Mouse (Mus musculus) Patski (cell line): ENCODE measurements around the gene Hid1. TPM values are rescaled to one million over a fixed set of nuclear protein-coding genes. Genes with fewer than 3 reads are reported as not detected.
A peak's percentile ranks its signal among the peaks of the same experiment; 100 is the strongest.

ENCODE experiments used
- ATAC-seq: fragments of 100-300 bp; one replicate; pipeline ENCODE4 v1.8.0; 2021
- CTCF ChIA-PET: fragments of 350-600 bp; sonication (Branson Sonifier 250); formaldehyde crosslinking; loops from one replicate; lab custom pipeline; 2022; ENCODE audit warnings: inconsistent platforms; lab: Charles Lee
- POLR2A ChIA-PET: fragments of 350-600 bp; sonication (Branson Sonifier 250); formaldehyde crosslinking; loops from one replicate; lab custom pipeline; 2022; ENCODE audit warnings: antibody characterized with exemption, inconsistent platforms; lab: Charles Lee
- DNase-seq: peaks from one replicate; pipeline ENCODE4 v3.0.0-alpha.2; 2011; ENCODE audit warnings: low read depth, low spot score
- H3K27me3 ChIP-seq: fragments of 371-371 bp; one replicate; pipeline ENCODE4 v1.5.1; 2021
- CTCF ChIP-seq: fragments of 100-300 bp; IDR thresholded peaks from one replicate; pipeline ENCODE4 v1.5.1; 2021
- in situ Hi-C: fragments of 300-500 bp; cut with MboI; formaldehyde crosslinking; loops from 3 replicates; pipeline ENCODE4 v1.11.1; 2018; ENCODE audit warnings: low pct_unique_long_range_greater_than_20kb, mixed read lengths
- polyA plus RNA-seq: library from polyadenylated mRNA; unstranded; gene quantifications from one replicate; pipeline ENCODE4 v1.2.3, GENCODE M21; 2021

Hid1 gene
- polyA plus RNA-seq, 1 experiment from 2014 or later = 15.3 TPM

- no peak for TF ChIP-seq CTCF
- ATAC-seq (no peak), DNase-seq (no peak)
- H3K27me3 ChIP-seq = no peaks in the 10 kb centered on the region
- in situ Hi-C loops = no loop called here
- ChIA-PET POLR2A (no interaction called here), CTCF (interaction anchor here (1.7 kb wide), 1 partner anchor 9 kb away, joined by 3 read pairs; no protein-coding TSS in a partner anchor)
Measured at GRCm38 (mm10) chr11:115377254-115377653, 9.7 kb upstream of the Hid1 start.

DNA sequence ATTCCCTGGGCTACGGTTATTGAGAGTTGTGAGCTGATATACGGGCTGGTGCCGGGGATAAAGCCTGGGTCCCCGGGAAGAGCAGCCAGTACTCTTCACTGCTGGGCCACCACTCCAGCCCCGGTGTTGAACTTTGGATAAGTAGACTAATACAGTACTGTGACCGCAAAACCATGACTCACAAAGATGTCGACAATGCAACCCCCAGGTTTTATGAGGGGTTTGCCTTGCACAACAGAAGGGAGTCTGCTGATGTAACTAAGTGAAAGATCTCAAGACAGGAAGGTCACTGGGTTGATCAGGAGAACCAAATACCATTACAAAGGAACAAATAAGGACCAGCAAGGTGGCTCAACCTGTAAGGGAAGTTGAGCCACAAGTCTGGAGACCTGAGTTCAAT, 9.2 kb upstream of the Hid1 start:
- ATAC-seq = no peak
- ChIA-PET CTCF (no interaction called here), POLR2A (interaction anchor here (0.9 kb wide), 1 partner anchor 9 kb away, joined by 3 read pairs; no protein-coding TSS in a partner anchor)
- no peak for DNase-seq
- TF ChIP-seq CTCF = no peak
- in situ Hi-C loops = no loop called here
- H3K27me3 ChIP-seq = no peaks in the 10 kb centered on the region

GRCm38 (mm10) chr11:115374695-115375425, 7.3 kb upstream of the Hid1 start:
- ChIA-PET POLR2A (no interaction called here), CTCF (interaction anchor here (1.2 to 1.3 kb wide), 2 partner anchors 9 to 21 kb away, joined by 3 read pairs; no protein-coding TSS in a partner anchor)
- peaks cover 7% of the 10 kb centered on the region for H3K27me3 ChIP-seq
- TF ChIP-seq CTCF = no peak
- in situ Hi-C loops = no loop called here
- no peak for DNase-seq
- peak; percentile 4 for ATAC-seq

GRCm38 (mm10) chr11:115373805-115374694, 6.5 kb upstream of the Hid1 start:
- in situ Hi-C loops = no loop called here
- DNase-seq (no peak), ATAC-seq (peak; percentile 77)
- POLR2A ChIA-PET = no interaction called here
- TF ChIP-seq CTCF = no peak
- peaks cover 9% of the 10 kb centered on the region for H3K27me3 ChIP-seq
- CTCF ChIA-PET = interaction anchor here (1.2 to 1.3 kb wide), 2 partner anchors 10 to 20 kb away, joined by 3 read pairs; no protein-coding TSS in a partner anchor

- no peak for DNase-seq
- in situ Hi-C loops = no loop called here
- H3K27me3 ChIP-seq = peaks cover 9% of the 10 kb centered on the region
- ChIA-PET CTCF (no interaction called here), POLR2A (no interaction called here)
- no peak for TF ChIP-seq CTCF
- no peak for ATAC-seq
Measured at GRCm38 (mm10) chr11:115372737-115373136, 5.2 kb upstream of the Hid1 start.

GRCm38 (mm10) chr11:115372015-115372414, 4.5 kb upstream of the Hid1 start:
- POLR2A ChIA-PET = no interaction called here
- CTCF ChIA-PET = no interaction called here

GRCm38 (mm10) chr11:115371354-115371753, 3.8 kb upstream of the Hid1 start:
- in situ Hi-C loops = no loop called here
- no peak for TF ChIP-seq CTCF
- ATAC-seq (no peak), DNase-seq (no peak)
- ChIA-PET CTCF (no interaction called here), POLR2A (no interaction called here)
- H3K27me3 ChIP-seq = peaks cover 9% of the 10 kb centered on the region

More at GRCm38 (mm10) chr11:115372015-115372414, 4.5 kb upstream of the Hid1 start:
- DNase-seq (no peak), ATAC-seq (no peak)
- in situ Hi-C loops = no loop called here
- no peak for TF ChIP-seq CTCF
- H3K27me3 ChIP-seq = peaks cover 9% of the 10 kb centered on the region

GRCm38 (mm10) chr11:115370368-115370767, 2.8 kb upstream of the Hid1 start:
- TF ChIP-seq CTCF = no peak
- CTCF ChIA-PET = no interaction called here
- peaks cover 9% of the 10 kb centered on the region for H3K27me3 ChIP-seq
- DNase-seq = no peak
- in situ Hi-C loops = no loop called here
- no peak for ATAC-seq
- POLR2A ChIA-PET = no interaction called here

DNA sequence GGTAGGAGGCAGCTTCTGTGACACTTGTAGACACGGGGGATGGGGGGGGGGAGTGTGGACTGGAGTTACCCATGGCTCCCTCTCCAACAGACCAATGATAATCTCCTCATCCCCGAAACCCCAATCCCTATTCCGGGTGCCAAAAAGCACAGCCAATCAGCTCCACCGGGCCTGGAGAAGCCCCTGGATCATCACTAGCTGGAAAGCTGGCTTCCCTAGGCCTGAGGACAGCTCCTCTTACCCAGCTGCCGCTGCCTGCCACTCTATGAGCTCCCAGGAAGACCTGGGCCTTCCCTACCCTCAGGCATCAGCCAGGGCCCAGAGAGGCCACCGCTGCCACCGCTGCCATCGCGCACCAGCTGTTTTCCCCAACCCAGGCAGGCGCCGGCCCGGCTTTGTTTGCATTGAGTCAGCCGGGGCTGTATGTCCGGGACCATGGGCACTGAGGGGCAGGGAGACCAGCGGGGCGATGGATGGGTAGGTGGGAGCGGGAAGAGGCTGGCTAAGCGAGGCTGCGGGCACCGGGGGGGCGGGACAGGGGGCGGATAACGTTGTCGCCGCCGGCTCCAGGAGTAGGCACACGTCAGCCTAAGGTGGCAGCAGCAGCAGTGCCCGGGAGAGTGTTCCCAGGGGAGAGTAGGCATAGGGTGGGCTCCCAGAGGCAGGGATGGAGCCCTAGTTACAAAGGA, 706 bp downstream of the Hid1 start:
- TF ChIP-seq CTCF = no peak
- ChIA-PET CTCF (interaction anchor here (0.7 to 2.1 kb wide), 3 partner anchors 8 to 108 kb away, joined by 3 to 6 read pairs (median 4); partner anchors contain the start of gene Ush1g), POLR2A (interaction anchor here (0.5 to 3.0 kb wide), 3 partner anchors 37 to 103 kb away, joined by 3 to 9 read pairs (median 4); partner anchors contain the start of gene Mrpl58)
- in situ Hi-C loops = no loop called here
- H3K27me3 ChIP-seq = peaks cover 9% of the 10 kb centered on the region
- no peak for DNase-seq
- ATAC-seq = peak; percentile 52
